Mouse (Mus musculus) midbrain, embryonic 16.5 days (tissue): ENCODE data around the gene Fen1. TPM values are rescaled to one million over a fixed set of nuclear protein-coding genes. Genes with fewer than 3 reads are reported as not detected.

Experiments
- ATAC-seq: fragments of 200-750 bp; cut with Nextera tagmentation; 2 replicates; pipeline ENCODE4 v1.8.0; 2017; ENCODE audit warnings: moderate TSS enrichment
- H3K27ac ChIP-seq: fragments of 300-500 bp; sonication (generic); 2 replicates; pipeline ENCODE4 v1.5.1; 2014; ENCODE audit warnings: mild to moderate bottlenecking, low read length, mixed read lengths
- H3K27me3 ChIP-seq: fragments of 300-500 bp; sonication (generic); 2 replicates; pipeline ENCODE4 v1.6.1; 2014; ENCODE audit warnings: low read depth, low read length, mixed read lengths; ENCODE audit not compliant: control insufficient read depth, insufficient read depth
- H3K36me3 ChIP-seq: fragments of 300-500 bp; sonication (generic); 2 replicates; pipeline ENCODE4 v1.6.1; 2014; ENCODE audit warnings: mild to moderate bottlenecking, low read length, moderate library complexity, mixed read lengths; ENCODE audit not compliant: control insufficient read depth, insufficient read depth
- H3K4me1 ChIP-seq: fragments of 300-500 bp; sonication (generic); 2 replicates; pipeline ENCODE4 v1.6.1; 2014; ENCODE audit warnings: mild to moderate bottlenecking, low read length, mixed read lengths; ENCODE audit not compliant: control insufficient read depth, insufficient read depth
- H3K4me2 ChIP-seq: fragments of 300-500 bp; sonication (generic); 2 replicates; pipeline ENCODE4 v1.6.1; 2014; ENCODE audit warnings: mild to moderate bottlenecking, low read length, mixed read lengths
- H3K4me3 ChIP-seq: fragments of 300-500 bp; sonication (generic); 2 replicates; pipeline ENCODE4 v1.5.1; 2014; ENCODE audit warnings: low read depth, mild to moderate bottlenecking, low read length, moderate library complexity, mixed read lengths
- H3K9ac ChIP-seq: fragments of 300-500 bp; sonication (generic); 2 replicates; pipeline ENCODE4 v1.6.1; 2014; ENCODE audit warnings: low read depth, low read length, mixed read lengths
- H3K9me3 ChIP-seq: fragments of 300-500 bp; sonication (generic); replicated peaks from 2 replicates; pipeline ENCODE4 v1.6.1; 2014; ENCODE audit warnings: mild to moderate bottlenecking, low read length, mixed read lengths; ENCODE audit not compliant: control insufficient read depth, poor library complexity, severe bottlenecking
- WGBS: fragments of 180-500 bp; shearing (Covaris S2); extraction: QIAGEN DNeasy Blood & Tissue Kit; methylation state at CpG from one replicate; pipeline ENCODE4 v1.1.7; 2014; 5-methylcytosine and 5-hydroxymethylcytosine counted together
- polyA plus RNA-seq: library from polyadenylated mRNA; unstranded; fragments of >200 nt; fragmentation: Nextera tagmentation; extraction: Ambion mirVana; gene quantifications from 2 replicates; pipeline ENCODE4 v1.2.1, GENCODE M21; 2015

Fen1 gene
- polyA plus RNA-seq, 1 experiment from 2014 or later: 19.5 TPM

GRCm38 (mm10) chr19:10204616-10205001, 640 bp upstream of the Fen1 start:
- under 1% methylated on average over 5 of the region's 5 CpGs for WGBS
- peaks cover 15% of the 10 kb centered on the region for H3K4me1 ChIP-seq
- H3K27ac ChIP-seq: peak overlapping the region; percentile 86
- H3K9ac ChIP-seq: peak overlapping the region; percentile 73
- H3K9me3 ChIP-seq: no peaks in the 10 kb centered on the region
- peak overlapping the region; percentile 64 for H3K4me3 ChIP-seq
- peaks cover 30% of the 10 kb centered on the region for H3K36me3 ChIP-seq
- peak overlapping the region; percentile 76 for H3K4me2 ChIP-seq
- peak; percentile 40; the same call in 1 of the 2 replicates for ATAC-seq
- no peaks in the 10 kb centered on the region for H3K27me3 ChIP-seq

GRCm38 (mm10) chr19:10203146-10203847, 672 bp downstream of the Fen1 start:
- WGBS: 3% methylated on average over 23 of the region's 23 CpGs
- Histone ChIP-seq H3K4me3 (peak overlapping the region; percentile 64), H3K4me2 (peak overlapping the region; percentile 76), H3K9ac (peak overlapping the region; percentile 73), H3K27me3 (no peaks in the 10 kb centered on the region), H3K27ac (no peak overlapping the region), H3K36me3 (peaks cover 27% of the 10 kb centered on the region), H3K9me3 (no peaks in the 10 kb centered on the region), H3K4me1 (peaks cover 15% of the 10 kb centered on the region)
- ATAC-seq: peak; percentile 73

- 31% methylated on average over 3 of the region's 3 CpGs for WGBS
- H3K4me2 ChIP-seq: no peak overlapping the region
- no peak overlapping the region for H3K4me3 ChIP-seq
- no peaks in the 10 kb centered on the region for H3K9me3 ChIP-seq
- peaks cover 7% of the 10 kb centered on the region for H3K4me1 ChIP-seq
- ATAC-seq: no peak
- H3K9ac ChIP-seq: no peak overlapping the region
- H3K27ac ChIP-seq: no peak overlapping the region
- peaks cover 41% of the 10 kb centered on the region for H3K36me3 ChIP-seq
- H3K27me3 ChIP-seq: no peaks in the 10 kb centered on the region
Observed at GRCm38 (mm10) chr19:10198723-10199122, 5.2 kb downstream of the Fen1 start.

- H3K9me3 ChIP-seq: no peaks in the 10 kb centered on the region
- no peak overlapping the region for H3K27ac ChIP-seq
- no peak overlapping the region for H3K9ac ChIP-seq
- H3K36me3 ChIP-seq: peaks cover 43% of the 10 kb centered on the region
- H3K4me1 ChIP-seq: peaks cover 6% of the 10 kb centered on the region
- no peak for ATAC-seq
- H3K27me3 ChIP-seq: no peaks in the 10 kb centered on the region
- no peak overlapping the region for H3K4me3 ChIP-seq
- 78% methylated on average over 2 of the region's 2 CpGs for WGBS
- H3K4me2 ChIP-seq: no peak overlapping the region
Observed at GRCm38 (mm10) chr19:10198286-10198685, 5.7 kb downstream of the Fen1 start.

GRCm38 (mm10) chr19:10197130-10197529, 6.8 kb downstream of the Fen1 start:
- WGBS: 91% methylated on average over 4 of the region's 4 CpGs
- Histone ChIP-seq H3K4me2 (no peak overlapping the region), H3K27me3 (no peaks in the 10 kb centered on the region), H3K27ac (no peak overlapping the region), H3K9ac (no peak overlapping the region), H3K9me3 (no peaks in the 10 kb centered on the region), H3K4me3 (no peak overlapping the region), H3K4me1 (no peaks in the 10 kb centered on the region), H3K36me3 (peaks cover 55% of the 10 kb centered on the region)
- ATAC-seq: no peak

GRCm38 (mm10) chr19:10195252-10195651, 8.7 kb downstream of the Fen1 start:
- 80% methylated on average over 5 of the region's 5 CpGs for WGBS
- H3K4me1 ChIP-seq: no peaks in the 10 kb centered on the region
- no peak overlapping the region for H3K4me3 ChIP-seq
- H3K9ac ChIP-seq: no peak overlapping the region
- peaks cover 58% of the 10 kb centered on the region for H3K36me3 ChIP-seq
- ATAC-seq: no peak
- no peak overlapping the region for H3K27ac ChIP-seq
- H3K27me3 ChIP-seq: no peaks in the 10 kb centered on the region
- no peaks in the 10 kb centered on the region for H3K9me3 ChIP-seq
- H3K4me2 ChIP-seq: no peak overlapping the region

GRCm38 (mm10) chr19:10194337-10194736, 9.6 kb downstream of the Fen1 start:
- Histone ChIP-seq H3K4me3 (no peak overlapping the region), H3K27ac (no peak overlapping the region), H3K27me3 (no peaks in the 10 kb centered on the region), H3K36me3 (peaks cover 55% of the 10 kb centered on the region), H3K9me3 (no peaks in the 10 kb centered on the region), H3K4me1 (no peaks in the 10 kb centered on the region), H3K4me2 (no peak overlapping the region), H3K9ac (no peak overlapping the region)
- 88% methylated on average over 11 of the region's 11 CpGs for WGBS
- no peak for ATAC-seq

- H3K9me3 ChIP-seq: no peaks in the 10 kb centered on the region
- H3K4me1 ChIP-seq: peaks cover 2% of the 10 kb centered on the region; the same call in 1 of the 2 replicates
- H3K36me3 ChIP-seq: peaks cover 75% of the 10 kb centered on the region
- WGBS: 82% methylated on average over 7 of the region's 7 CpGs
- no peak overlapping the region for H3K4me2 ChIP-seq
- H3K9ac ChIP-seq: no peak overlapping the region
- no peak overlapping the region for H3K4me3 ChIP-seq
- H3K27me3 ChIP-seq: no peaks in the 10 kb centered on the region
- ATAC-seq: no peak
- H3K27ac ChIP-seq: no peak overlapping the region
Observed at GRCm38 (mm10) chr19:10191326-10191725, 12.6 kb downstream of the Fen1 start.

- peaks cover 75% of the 10 kb centered on the region for H3K36me3 ChIP-seq
- H3K27ac ChIP-seq: no peak overlapping the region
- H3K4me2 ChIP-seq: no peak overlapping the region
- H3K4me3 ChIP-seq: no peak overlapping the region
- ATAC-seq: no peak
- 53% methylated on average over 2 of the region's 2 CpGs for WGBS
- peaks cover 7% of the 10 kb centered on the region for H3K4me1 ChIP-seq
- H3K9ac ChIP-seq: no peak overlapping the region
- no peaks in the 10 kb centered on the region for H3K9me3 ChIP-seq
- H3K27me3 ChIP-seq: no peaks in the 10 kb centered on the region
Observed at GRCm38 (mm10) chr19:10190796-10191195, 13.2 kb downstream of the Fen1 start.
